Mouse (Mus musculus) forebrain, embryonic 14.5 days (tissue): Measurements from ENCODE around the gene Srpk1. TPM values are rescaled to one million over a fixed set of nuclear protein-coding genes. Genes with fewer than 3 reads are reported as not detected.
A peak's percentile ranks its signal among the peaks of the same experiment; 100 is the strongest.

ENCODE experiments used
- ATAC-seq: fragments of 200-750 bp; cut with Nextera tagmentation; 2 replicates; pipeline ENCODE4 v1.8.0; 2017; ENCODE audit warnings: mild to moderate bottlenecking, moderate library complexity
- DNase-seq: peaks from one replicate; pipeline ENCODE4 v3.0.0-alpha.2; 2015; ENCODE audit warnings: low spot score
- H3K27ac ChIP-seq: fragments of 300-500 bp; sonication (generic); 2 replicates; pipeline ENCODE4 v1.5.1; 2014; ENCODE audit warnings: low read depth, mild to moderate bottlenecking, control low read depth, low read length, moderate library complexity
- H3K27me3 ChIP-seq: fragments of 300-500 bp; sonication (generic); replicated peaks from 2 replicates; pipeline ENCODE4 v1.6.1; 2014; ENCODE audit warnings: low read length, control low read depth, mixed read lengths; ENCODE audit not compliant: control insufficient read depth, insufficient read depth
- H3K36me3 ChIP-seq: fragments of 300-500 bp; sonication (generic); 2 replicates; pipeline ENCODE4 v1.6.1; 2014; ENCODE audit warnings: low read length, control low read depth; ENCODE audit not compliant: control insufficient read depth, insufficient read depth
- H3K4me1 ChIP-seq: fragments of 300-500 bp; sonication (generic); 2 replicates; pipeline ENCODE4 v1.6.1; 2014; ENCODE audit warnings: antibody characterized with exemption, low read length, control low read depth; ENCODE audit not compliant: control insufficient read depth, insufficient read depth
- H3K4me2 ChIP-seq: fragments of 300-500 bp; sonication (generic); 2 replicates; pipeline ENCODE4 v1.6.1; 2014; ENCODE audit warnings: mild to moderate bottlenecking, control low read depth, low read length
- H3K4me3 ChIP-seq: fragments of 300-500 bp; sonication (generic); 2 replicates; pipeline ENCODE4 v1.5.1; 2014; ENCODE audit warnings: low read depth, low read length, control low read depth
- H3K9ac ChIP-seq: fragments of 300-500 bp; sonication (generic); 2 replicates; pipeline ENCODE4 v1.6.1; 2014; ENCODE audit warnings: mild to moderate bottlenecking, low read length, control low read depth, moderate library complexity
- H3K9me3 ChIP-seq: fragments of 300-500 bp; sonication (generic); replicated peaks from 2 replicates; pipeline ENCODE4 v1.6.1; 2016; ENCODE audit warnings: low read length, control low read depth, mixed read lengths; ENCODE audit not compliant: control insufficient read depth
- WGBS: fragments of 180-500 bp; shearing (Covaris S2); extraction: QIAGEN DNeasy Blood & Tissue Kit; methylation state at CpG from one replicate; pipeline ENCODE4 v1.1.7; 2014; 5-methylcytosine and 5-hydroxymethylcytosine counted together
- polyA plus RNA-seq: library from polyadenylated mRNA; unstranded; fragments of >200 nt; fragmentation: Nextera tagmentation; extraction: Ambion mirVana; gene quantifications from 2 replicates; pipeline ENCODE4 v1.2.1, GENCODE M21; 2014

The Srpk1 gene
- polyA plus RNA-seq, 1 experiment from 2014 or later = 126 TPM

- H3K36me3 ChIP-seq = no peaks in the 10 kb centered on the region
- no peaks in the 10 kb centered on the region for H3K9me3 ChIP-seq
- no peaks in the 10 kb centered on the region for H3K27me3 ChIP-seq
- no peak overlapping the region for H3K27ac ChIP-seq
- no peak for DNase-seq
- no peak overlapping the region for H3K4me2 ChIP-seq
- H3K4me1 ChIP-seq = no peaks in the 10 kb centered on the region
- no peak overlapping the region for H3K9ac ChIP-seq
- WGBS = 88% methylated on average over 6 of the region's 6 CpGs
- ATAC-seq = no peak
- no peak overlapping the region for H3K4me3 ChIP-seq
These were observed 49.6 kb downstream of the Srpk1 start for GRCm38 (mm10) chr17:28572941-28573340.

GRCm38 (mm10) chr17:28572521-28572920, 50.0 kb downstream of the Srpk1 start:
- ATAC-seq (no peak), DNase-seq (no peak)
- no peaks in the 10 kb centered on the region for H3K36me3 ChIP-seq
- 89% methylated on average over 7 of the region's 7 CpGs for WGBS
- H3K4me3 ChIP-seq = no peak overlapping the region
- H3K4me2 ChIP-seq = no peak overlapping the region
- no peaks in the 10 kb centered on the region for H3K4me1 ChIP-seq
- no peaks in the 10 kb centered on the region for H3K9me3 ChIP-seq
- no peak overlapping the region for H3K9ac ChIP-seq
- no peaks in the 10 kb centered on the region for H3K27me3 ChIP-seq
- H3K27ac ChIP-seq = no peak overlapping the region

- H3K4me3 ChIP-seq = no peak overlapping the region
- H3K9me3 ChIP-seq = no peaks in the 10 kb centered on the region
- WGBS = 78% methylated on average over 3 of the region's 3 CpGs
- H3K4me2 ChIP-seq = no peak overlapping the region
- no peaks in the 10 kb centered on the region for H3K27me3 ChIP-seq
- DNase-seq (no peak), ATAC-seq (no peak)
- no peaks in the 10 kb centered on the region for H3K4me1 ChIP-seq
- no peak overlapping the region for H3K27ac ChIP-seq
- no peak overlapping the region for H3K9ac ChIP-seq
- no peaks in the 10 kb centered on the region for H3K36me3 ChIP-seq
These were observed 50.6 kb downstream of the Srpk1 start for GRCm38 (mm10) chr17:28571868-28572267.

- no peak overlapping the region for H3K27ac ChIP-seq
- H3K27me3 ChIP-seq = no peaks in the 10 kb centered on the region
- no peak overlapping the region for H3K9ac ChIP-seq
- H3K4me1 ChIP-seq = no peaks in the 10 kb centered on the region
- no peak overlapping the region for H3K4me3 ChIP-seq
- WGBS = 13% methylated on average over 3 of the region's 3 CpGs
- DNase-seq = no peak
- H3K4me2 ChIP-seq = no peak overlapping the region
- ATAC-seq = no peak
- H3K36me3 ChIP-seq = no peaks in the 10 kb centered on the region
- no peaks in the 10 kb centered on the region for H3K9me3 ChIP-seq
These were observed 55.0 kb downstream of the Srpk1 start for GRCm38 (mm10) chr17:28567541-28567940.

GRCm38 (mm10) chr17:28565181-28565580, 57.3 kb downstream of the Srpk1 start:
- no peaks in the 10 kb centered on the region for H3K27me3 ChIP-seq
- no peaks in the 10 kb centered on the region for H3K36me3 ChIP-seq
- H3K4me3 ChIP-seq = no peak overlapping the region
- no peak overlapping the region for H3K4me2 ChIP-seq
- no peak for ATAC-seq
- no peak for DNase-seq
- no peaks in the 10 kb centered on the region for H3K4me1 ChIP-seq
- no peak overlapping the region for H3K27ac ChIP-seq
- no peaks in the 10 kb centered on the region for H3K9me3 ChIP-seq
- no peak overlapping the region for H3K9ac ChIP-seq

- 67% methylated on average over 7 of the region's 7 CpGs for WGBS
- no peak overlapping the region for H3K27ac ChIP-seq
- no peaks in the 10 kb centered on the region; the same call in 1 of the 2 replicates for H3K4me1 ChIP-seq
- DNase-seq (no peak), ATAC-seq (no peak)
- no peak overlapping the region for H3K4me3 ChIP-seq
- no peaks in the 10 kb centered on the region for H3K27me3 ChIP-seq
- H3K4me2 ChIP-seq = no peak overlapping the region
- H3K9ac ChIP-seq = no peak overlapping the region
- H3K36me3 ChIP-seq = no peaks in the 10 kb centered on the region
- no peaks in the 10 kb centered on the region for H3K9me3 ChIP-seq
These were observed 60.9 kb downstream of the Srpk1 start for GRCm38 (mm10) chr17:28561613-28562012.

GRCm38 (mm10) chr17:28560598-28560997, 61.9 kb downstream of the Srpk1 start, which contains the start of gene Clps:
Gene Clps, minus strand, starts transcription at chr17:28560766.
- no peak within 1 kb of the TSS for H3K4me3 ChIP-seq
- H3K9me3 ChIP-seq = no peaks in the 10 kb centered on the region
- ATAC-seq (no peak), DNase-seq (no peak)
- 96% methylated on average over 4 of the region's 4 CpGs for WGBS
- H3K27ac ChIP-seq = no peak within 1 kb of the TSS
- no peaks in the 10 kb centered on the region; the same call in 1 of the 2 replicates for H3K4me1 ChIP-seq
- no peak within 1 kb of the TSS for H3K9ac ChIP-seq
- H3K27me3 ChIP-seq = no peaks in the 10 kb centered on the region
- H3K36me3 ChIP-seq = no peaks in the 10 kb centered on the region
- H3K4me2 ChIP-seq = no peak within 1 kb of the TSS

- no peak for DNase-seq
- 77% methylated on average over 6 of the region's 6 CpGs for WGBS
- Histone ChIP-seq H3K4me1 (no peaks in the 10 kb centered on the region; the same call in 1 of the 2 replicates), H3K27me3 (no peaks in the 10 kb centered on the region), H3K9me3 (no peaks in the 10 kb centered on the region), H3K27ac (no peak overlapping the region), H3K36me3 (no peaks in the 10 kb centered on the region), H3K4me3 (no peak overlapping the region), H3K4me2 (no peak overlapping the region), H3K9ac (no peak overlapping the region)
- no peak for ATAC-seq
These were observed 64.7 kb downstream of the Srpk1 start for GRCm38 (mm10) chr17:28557772-28558171.

GRCm38 (mm10) chr17:28556635-28557396, 65.7 kb downstream of the Srpk1 start:
- DNase-seq = peak; percentile 69
- no peak overlapping the region for H3K4me2 ChIP-seq
- H3K9ac ChIP-seq = no peak overlapping the region
- H3K36me3 ChIP-seq = no peaks in the 10 kb centered on the region
- peak; percentile 72 for ATAC-seq
- H3K4me3 ChIP-seq = no peak overlapping the region
- H3K9me3 ChIP-seq = no peaks in the 10 kb centered on the region
- no peak overlapping the region for H3K27ac ChIP-seq
- WGBS = 55% methylated on average over 6 of the region's 6 CpGs
- no peaks in the 10 kb centered on the region for H3K27me3 ChIP-seq
- H3K4me1 ChIP-seq = no peaks in the 10 kb centered on the region; the same call in 1 of the 2 replicates
